Mouse (Mus musculus): ENCODE data around the gene Unc45b. TPM values are rescaled to one million over a fixed set of nuclear protein-coding genes. Genes with fewer than 3 reads are reported as not detected.
"Not testable (repeated sequence)": the region's sequence is repeated elsewhere in the genome, so short reads cannot be mapped to it uniquely, and the experiment has no call there.

Unc45b gene
- polyA plus RNA-seq, 1 experiment from 2014 or later = 0.25 TPM

DNA sequence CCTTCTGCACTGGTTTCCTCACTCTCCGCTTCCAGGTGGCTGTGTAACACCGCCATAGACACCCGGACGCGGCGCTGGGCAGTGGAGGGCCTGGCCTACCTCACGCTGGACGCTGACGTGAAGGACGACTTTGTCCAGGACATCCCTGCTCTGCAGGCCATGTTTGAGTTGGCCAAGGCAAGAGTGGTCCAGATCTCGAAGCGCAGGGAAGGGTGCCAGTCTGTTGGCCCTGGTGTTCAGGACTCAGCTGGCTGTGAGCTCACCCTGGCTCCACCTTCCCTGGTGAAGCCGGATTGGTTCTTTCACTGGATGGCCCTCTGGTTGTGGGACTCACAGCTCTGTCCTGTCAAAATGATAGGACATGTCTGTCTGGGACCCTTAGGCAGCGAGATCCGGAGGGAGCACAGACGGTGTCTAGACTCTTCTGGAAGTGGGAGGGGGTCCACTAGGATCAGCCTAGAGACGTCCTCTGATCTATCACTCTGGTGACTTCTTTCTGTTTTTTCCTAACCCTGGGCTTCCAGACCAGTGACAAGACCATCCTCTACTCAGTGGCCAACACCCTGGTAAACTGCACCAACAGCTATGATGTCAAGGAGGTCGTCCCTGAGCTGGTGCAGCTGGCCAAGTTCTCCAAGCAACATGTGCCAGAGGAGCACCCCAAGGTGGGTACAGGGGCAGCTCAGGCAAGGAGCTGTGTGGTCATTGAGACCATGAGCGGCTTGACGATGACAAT lies 18.7 kb downstream of the Unc45b start:
- Histone ChIP-seq H3K4me2 (no peak overlapping the region), H3K27me3 (peaks cover 62% of the 10 kb centered on the region), H3K27ac (no peak overlapping the region), H3K9me3 (replicated peaks) (no peaks in the 10 kb centered on the region), H3K9ac (no peak overlapping the region), H3K4me1 (peaks cover 14% of the 10 kb centered on the region), H3K36me3 (ENCODE audit: poor library complexity, severe bottlenecking) (no peaks in the 10 kb centered on the region), H3K4me3 (no peak overlapping the region)
- WGBS = 32% methylated on average over 20 of the region's 20 CpGs
- no peak for ATAC-seq

DNA sequence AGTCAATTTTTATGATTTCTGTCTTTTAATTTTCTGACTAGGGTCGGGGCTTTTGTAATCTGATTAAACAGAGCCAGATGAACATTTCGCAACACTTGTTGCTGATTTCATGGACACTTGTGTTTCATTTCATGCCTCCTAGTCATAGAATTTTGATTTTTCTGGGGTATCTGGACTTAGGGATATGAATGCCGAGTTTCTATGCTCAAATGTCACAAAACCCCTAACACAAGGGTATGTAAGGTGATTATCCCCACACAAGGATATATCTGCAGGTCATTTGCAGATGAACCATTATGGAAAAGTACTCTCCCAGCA lies 19.2 kb downstream of the Unc45b start:
- Histone ChIP-seq H3K9me3 (replicated peaks) (no peaks in the 10 kb centered on the region), H3K27ac (no peak overlapping the region), H3K9ac (no peak overlapping the region), H3K4me2 (peak overlapping the region; percentile 95; the same call in 1 of the 2 replicates), H3K4me1 (peaks cover 14% of the 10 kb centered on the region), H3K27me3 (peaks cover 67% of the 10 kb centered on the region), H3K36me3 (ENCODE audit: poor library complexity, severe bottlenecking) (no peaks in the 10 kb centered on the region), H3K4me3 (no peak overlapping the region)
- no peak for ATAC-seq
- WGBS = 55% methylated on average over 3 of the region's 3 CpGs

GRCm38 (mm10) chr11:82930391-82930955 lies 20.1 kb downstream of the Unc45b start:
- Histone ChIP-seq H3K4me3 (peak overlapping the region; percentile 51), H3K27me3 (peaks cover 74% of the 10 kb centered on the region), H3K4me1 (peaks cover 14% of the 10 kb centered on the region), H3K4me2 (peak overlapping the region; percentile 95), H3K9ac (0 out of 2 replicates have a peak overlapping the region, but pooled peaks have one; percentile 56)
- H3K27ac ChIP-seq; H3K36me3 ChIP-seq (ENCODE audit: poor library complexity, severe bottlenecking); ATAC-seq; H3K9me3 ChIP-seq (replicated peaks): not testable (repeated sequence)
- under 1% methylated on average over 76 of the region's 85 CpGs for WGBS

DNA sequence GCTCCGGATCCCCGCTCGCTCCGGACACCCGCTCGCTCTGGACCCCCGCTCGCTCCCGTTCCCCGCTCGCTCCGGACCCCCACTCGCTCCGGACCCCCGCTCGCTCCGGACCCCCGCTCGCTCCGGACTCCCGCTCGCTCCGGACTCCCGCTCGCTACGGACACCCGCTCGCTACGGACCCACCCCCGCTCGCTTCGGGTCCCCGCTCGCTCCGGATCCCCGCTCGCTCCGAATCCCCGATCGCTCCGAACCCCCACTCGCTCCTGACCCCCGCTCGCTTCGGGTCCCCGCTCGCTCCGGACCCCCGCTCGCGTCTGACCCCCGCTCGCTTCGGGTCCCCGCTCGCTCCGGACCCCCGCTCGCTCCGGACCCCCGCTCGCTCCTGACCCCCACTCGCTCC lies 20.8 kb downstream of the Unc45b start:
- peaks cover 74% of the 10 kb centered on the region for H3K27me3 ChIP-seq
- WGBS = 0% methylated on average over 47 of the region's 63 CpGs
- H3K4me3 ChIP-seq = peak overlapping the region; percentile 51
- H3K27ac ChIP-seq; H3K36me3 ChIP-seq (ENCODE audit: poor library complexity, severe bottlenecking); H3K9me3 ChIP-seq (replicated peaks); ATAC-seq: not testable (repeated sequence)
- H3K4me1 ChIP-seq = peaks cover 14% of the 10 kb centered on the region
- H3K4me2 ChIP-seq = peak overlapping the region; percentile 95
- H3K9ac ChIP-seq = peak overlapping the region; percentile 56

- peaks cover 78% of the 10 kb centered on the region for H3K27me3 ChIP-seq
- WGBS = under 1% methylated on average over 109 of the region's 119 CpGs
- ATAC-seq; H3K27ac ChIP-seq; H3K9me3 ChIP-seq (replicated peaks); H3K36me3 ChIP-seq (ENCODE audit: poor library complexity, severe bottlenecking): not testable (repeated sequence)
- peak overlapping the region; percentile 95 for H3K4me2 ChIP-seq
- peak overlapping the region; percentile 56 for H3K9ac ChIP-seq
- H3K4me3 ChIP-seq = peak overlapping the region; percentile 51
- peaks cover 14% of the 10 kb centered on the region for H3K4me1 ChIP-seq
Measured at GRCm38 (mm10) chr11:82931671-82932450, 21.5 kb downstream of the Unc45b start.

GRCm38 (mm10) chr11:82933186-82933585 lies 22.8 kb downstream of the Unc45b start:
- no peaks in the 10 kb centered on the region for H3K36me3 ChIP-seq (ENCODE audit: poor library complexity, severe bottlenecking)
- no peak overlapping the region for H3K27ac ChIP-seq
- peaks cover 14% of the 10 kb centered on the region for H3K4me1 ChIP-seq
- WGBS = under 1% methylated on average over 29 of the region's 29 CpGs
- H3K4me3 ChIP-seq = peak overlapping the region; percentile 51
- H3K27me3 ChIP-seq = peaks cover 79% of the 10 kb centered on the region
- peak overlapping the region; percentile 95 for H3K4me2 ChIP-seq
- H3K9ac ChIP-seq = peak overlapping the region; percentile 48
- no peak for ATAC-seq
- H3K9me3 ChIP-seq (replicated peaks) = no peaks in the 10 kb centered on the region

GRCm38 (mm10) chr11:82943336-82943735 lies 33.0 kb downstream of the Unc45b start:
- Histone ChIP-seq H3K36me3 (ENCODE audit: poor library complexity, severe bottlenecking) (no peaks in the 10 kb centered on the region), H3K9ac (no peak overlapping the region), H3K4me3 (no peak overlapping the region), H3K27me3 (0 out of 2 replicates have a peak, but pooled peaks cover 3% of the 10 kb centered on the region), H3K4me1 (no peaks in the 10 kb centered on the region), H3K9me3 (replicated peaks) (no peaks in the 10 kb centered on the region), H3K4me2 (no peak overlapping the region), H3K27ac (no peak overlapping the region)
- ATAC-seq = no peak
- WGBS = 83% methylated on average over 6 of the region's 6 CpGs

DNA sequence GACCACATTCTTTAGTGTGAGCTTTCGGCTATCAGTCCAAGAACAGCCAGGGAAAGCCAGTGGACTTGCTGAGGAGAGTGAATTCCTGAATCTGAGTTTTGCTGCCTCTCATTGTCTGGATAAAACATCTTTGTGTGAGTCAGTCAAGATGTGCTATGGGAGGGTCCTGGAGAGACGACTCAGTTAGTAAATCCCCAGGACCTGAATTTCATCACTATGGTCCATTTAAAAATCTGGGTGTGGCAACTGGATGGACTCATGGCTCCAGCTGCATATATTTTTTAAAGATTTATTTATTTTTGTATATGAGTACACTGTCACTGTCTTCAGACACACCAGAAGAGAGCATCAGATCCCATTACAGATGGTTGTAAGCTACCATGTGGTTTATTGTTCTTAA lies 35.3 kb downstream of the Unc45b start:
- Histone ChIP-seq H3K36me3 (ENCODE audit: poor library complexity, severe bottlenecking) (no peaks in the 10 kb centered on the region), H3K4me1 (no peaks in the 10 kb centered on the region), H3K27ac (no peak overlapping the region), H3K9me3 (replicated peaks) (no peaks in the 10 kb centered on the region), H3K4me2 (no peak overlapping the region), H3K4me3 (no peak overlapping the region), H3K27me3 (peaks cover 20% of the 10 kb centered on the region), H3K9ac (no peak overlapping the region)
- WGBS = 74% methylated on average over 2 of the region's 2 CpGs
- ATAC-seq = no peak

- H3K27ac ChIP-seq = no peak overlapping the region
- H3K4me3 ChIP-seq = no peak overlapping the region
- no peaks in the 10 kb centered on the region for H3K9me3 ChIP-seq (replicated peaks)
- H3K9ac ChIP-seq = no peak overlapping the region
- no peak overlapping the region for H3K4me2 ChIP-seq
- H3K27me3 ChIP-seq = peaks cover 38% of the 10 kb centered on the region
- 43% methylated on average over 4 of the region's 4 CpGs for WGBS
- no peak for ATAC-seq
- H3K4me1 ChIP-seq = no peaks in the 10 kb centered on the region
- H3K36me3 ChIP-seq (ENCODE audit: poor library complexity, severe bottlenecking) = no peaks in the 10 kb centered on the region
Measured at GRCm38 (mm10) chr11:82947457-82947856, 37.1 kb downstream of the Unc45b start.

DNA sequence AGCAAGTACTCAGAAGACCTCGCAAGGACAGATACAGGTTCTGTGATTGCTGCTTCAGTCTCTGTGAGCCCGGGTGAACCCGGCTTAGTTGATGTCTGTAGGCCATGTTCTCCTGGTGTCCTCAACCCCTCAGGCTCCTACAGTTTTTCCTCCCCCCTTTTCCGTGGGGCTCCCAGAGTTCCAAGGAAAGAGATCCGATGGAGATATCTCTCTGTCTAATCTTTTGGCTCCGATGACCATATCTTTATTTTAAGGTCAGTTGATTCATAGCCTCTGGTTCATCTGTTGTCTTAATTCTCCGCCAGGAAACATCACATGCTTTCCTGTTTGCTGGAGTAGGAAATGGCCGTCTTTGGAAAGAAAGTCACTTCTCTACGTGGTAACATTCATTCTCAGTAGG lies 38.7 kb downstream of the Unc45b start:
- 91% methylated on average over 9 of the region's 9 CpGs for WGBS
- no peak overlapping the region for H3K4me3 ChIP-seq
- H3K4me2 ChIP-seq = no peak overlapping the region
- H3K9me3 ChIP-seq (replicated peaks) = no peaks in the 10 kb centered on the region
- ATAC-seq = no peak
- H3K27ac ChIP-seq = no peak overlapping the region
- no peaks in the 10 kb centered on the region for H3K36me3 ChIP-seq (ENCODE audit: poor library complexity, severe bottlenecking)
- H3K4me1 ChIP-seq = no peaks in the 10 kb centered on the region
- H3K9ac ChIP-seq = no peak overlapping the region
- peaks cover 52% of the 10 kb centered on the region for H3K27me3 ChIP-seq

DNA sequence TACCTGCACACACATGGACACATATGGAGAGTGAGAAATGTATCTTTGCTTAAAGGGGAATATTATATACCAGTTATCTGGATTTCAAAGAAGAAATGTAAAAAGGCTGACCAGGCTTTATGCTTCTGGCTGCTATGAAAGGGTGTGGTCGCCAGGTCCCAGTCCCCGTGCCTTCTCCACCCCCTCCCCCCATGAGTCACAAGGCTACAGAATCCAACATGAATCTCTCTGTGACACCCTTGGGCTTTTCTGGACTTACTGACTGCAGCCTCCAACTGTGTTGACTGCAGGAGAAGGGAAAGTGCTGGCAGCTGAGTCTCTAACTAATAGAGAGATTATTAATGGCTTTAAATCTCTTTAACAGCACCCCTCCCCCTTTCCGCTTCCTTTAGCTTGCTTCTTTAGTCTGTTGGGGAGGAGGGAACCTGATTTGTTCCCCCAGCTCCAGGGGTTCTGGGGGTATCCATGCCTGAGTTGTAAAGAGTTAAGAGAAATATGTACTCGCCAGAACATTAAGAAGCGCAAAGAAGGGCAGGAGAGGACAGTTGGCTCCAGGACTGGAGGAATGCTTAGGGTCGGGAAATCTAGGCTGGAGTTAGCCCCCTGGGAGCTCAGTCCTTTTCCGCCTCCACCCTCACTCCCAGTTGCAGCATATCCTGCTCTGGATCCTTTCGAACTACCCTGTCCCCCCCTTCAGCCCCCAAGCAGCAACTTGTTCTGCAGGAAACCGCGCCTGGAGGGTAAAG lies 40.6 kb downstream of the Unc45b start, which contains the start of gene Slfn5:
Gene Slfn5 (plus strand): TSS at position 614 of the 746 bp plus-strand sequence.
- no peak for ATAC-seq
- 11% methylated on average over 10 of the region's 10 CpGs for WGBS
- H3K36me3 ChIP-seq (ENCODE audit: poor library complexity, severe bottlenecking) = no peaks in the 10 kb centered on the region
- 0 out of 2 replicates have a peak within 1 kb of the TSS, but pooled peaks have one; percentile 19 for H3K9ac ChIP-seq
- no peaks in the 10 kb centered on the region for H3K9me3 ChIP-seq (replicated peaks)
- H3K27ac ChIP-seq = no peak within 1 kb of the TSS
- H3K4me1 ChIP-seq = no peaks in the 10 kb centered on the region
- H3K4me2 ChIP-seq = 0 out of 2 replicates have a peak within 1 kb of the TSS, but pooled peaks have one; percentile 9
- H3K27me3 ChIP-seq = peaks cover 60% of the 10 kb centered on the region
- H3K4me3 ChIP-seq = no peak within 1 kb of the TSS
